Mouse (Mus musculus): Measurements from ENCODE around the gene Zbtb49. TPM values are rescaled to one million over a fixed set of nuclear protein-coding genes. Genes with fewer than 3 reads are reported as not detected.
A peak's percentile ranks its signal among the peaks of the same experiment; 100 is the strongest.

The Zbtb49 gene
- polyA plus RNA-seq (2012; rRNA removed), result 3.4 and 3.5 TPM in 2 replicates
- polyA plus RNA-seq (2014; fragmentation: Nextera tagmentation; extraction: Ambion mirVana), result 2.2 and 2.3 TPM in 2 replicates

DNA sequence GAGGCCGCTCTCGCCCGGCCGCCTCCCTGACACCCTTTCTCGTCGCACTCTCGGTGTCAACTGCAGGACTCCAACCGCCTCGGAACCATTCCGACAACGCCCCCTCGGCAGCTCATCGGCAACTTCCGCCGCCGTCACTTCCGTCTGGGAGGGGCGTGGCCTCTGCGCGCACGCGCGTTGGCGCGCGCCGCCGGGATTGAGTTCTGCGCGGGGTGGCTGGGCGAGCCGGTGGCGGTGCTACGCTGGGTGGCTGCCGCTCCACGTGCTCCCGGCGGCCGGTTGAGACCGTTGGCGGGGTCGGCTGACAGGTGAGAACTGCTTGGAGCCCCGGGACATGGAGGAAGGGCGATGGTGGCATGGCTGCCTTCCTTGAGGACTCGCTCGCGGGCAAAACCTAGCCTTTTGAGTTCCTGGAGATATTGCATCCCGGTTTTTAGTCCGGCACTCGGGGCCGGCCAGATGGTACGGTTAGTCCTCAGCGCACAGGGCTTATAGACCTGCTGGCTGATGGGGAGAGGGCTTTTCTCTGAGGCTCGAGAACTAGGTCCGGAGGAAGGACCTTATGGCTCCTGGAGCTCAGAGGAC lies at the start of gene Zbtb49, which contains the start of gene Lyar:
Gene Zbtb49, minus strand, starts transcription at position 130 of the 585 bp plus-strand sequence.
Gene Lyar, plus strand, starts transcription at position 143 of the 585 bp plus-strand sequence.
- H3K9ac ChIP-seq (replicated peaks), result peak within 1 kb of the TSS; percentile 80
- no peaks in the 10 kb centered on the region for H3K27me3 ChIP-seq (ENCODE audit: control insufficient read depth, insufficient read depth, low read length)
- peaks cover 14 to 16% of the 10 kb centered on the region in 2 experiments; a peak in 3 of 4 replicates for H3K4me1 ChIP-seq (replicated peaks; ENCODE audit: control insufficient read depth in 2 of 2, insufficient read depth in 2 of 2, low read length in 1 of 2)
- H3K9me3 ChIP-seq (ENCODE audit: control insufficient read depth, low read length), result no peaks in the 10 kb centered on the region
- TF ChIP-seq EP300 (IDR thresholded peaks at IDR 0.05; ENCODE audit: low read depth) (no peak), CTCF (IDR thresholded peaks at IDR 0.05; ENCODE audit: low read depth) (no peak)
- peaks cover 2% of the 10 kb centered on the region for H3K36me3 ChIP-seq (replicated peaks; ENCODE audit: control insufficient read depth, insufficient read depth, low read depth)
- peak within 1 kb of the TSS; percentile 95 for H3K4me2 ChIP-seq (ENCODE audit: low read depth)
- H3K4me3 ChIP-seq (ENCODE audit: insufficient read depth in 1 of 2, low read depth in 2 of 2, low read length in 2 of 2), result peak within 1 kb of the TSS; percentile 92 to 93
- DNase-seq (ENCODE audit: low read depth in 3 of 3, low spot score in 3 of 3), result peak; percentile 79 to 83 (median 82)
- ATAC-seq (ENCODE audit: insufficient read depth), result peak; percentile 94
- WGBS (ENCODE audit: insufficient replicate concordance), result under 1% methylated on average over 55 of the region's 55 CpGs
- H3K27ac ChIP-seq, result peak within 1 kb of the TSS; percentile 0; the same call in 1 of the 2 replicates

DNA sequence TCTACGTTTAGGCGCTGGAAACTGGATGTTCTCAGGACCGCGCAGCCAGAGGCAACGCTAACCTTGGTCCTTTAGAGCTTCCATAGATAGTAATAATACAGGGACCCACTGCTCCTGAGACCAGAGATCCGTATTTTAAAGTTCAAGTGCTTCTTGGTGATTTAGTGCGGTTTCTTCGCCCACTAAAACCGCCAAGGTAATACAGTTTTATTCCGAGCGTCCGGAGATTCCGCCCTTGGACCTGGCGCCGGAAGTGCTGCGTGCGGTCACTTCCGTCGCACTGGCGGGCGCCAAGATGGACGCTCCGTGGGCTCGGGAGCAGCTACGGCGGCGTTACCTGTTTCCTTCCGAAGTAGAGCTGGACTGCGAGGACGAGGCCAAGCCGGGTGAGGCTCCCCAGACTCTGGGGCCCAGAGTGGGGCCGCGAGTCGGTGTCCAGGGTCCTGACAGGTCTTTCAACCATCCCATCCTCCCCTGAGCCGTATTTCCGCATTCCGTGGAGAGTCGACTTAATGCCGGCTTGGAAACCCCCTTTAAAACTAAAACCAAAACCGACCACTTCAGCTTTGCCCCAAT lies 39.9 kb upstream of the Zbtb49 start, which contains the start of gene Tmem128:
Gene Tmem128, plus strand, starts transcription at position 79 of the 576 bp plus-strand sequence.
- H3K4me2 ChIP-seq (ENCODE audit: low read depth), result peak within 1 kb of the TSS; percentile 88
- H3K9me3 ChIP-seq (ENCODE audit: control insufficient read depth, low read length), result no peaks in the 10 kb centered on the region
- H3K36me3 ChIP-seq (replicated peaks; ENCODE audit: control insufficient read depth, insufficient read depth, low read depth), result peaks cover 26% of the 10 kb centered on the region
- ATAC-seq (ENCODE audit: insufficient read depth) (peak; percentile 74), DNase-seq (ENCODE audit: low read depth in 3 of 3, low spot score in 3 of 3) (peak; percentile 25 to 43 (median 38))
- H3K27me3 ChIP-seq (ENCODE audit: control insufficient read depth, insufficient read depth, low read length), result no peaks in the 10 kb centered on the region
- peak within 1 kb of the TSS; percentile 74 for H3K9ac ChIP-seq (replicated peaks)
- peak within 1 kb of the TSS; percentile 28 for H3K27ac ChIP-seq
- H3K4me3 ChIP-seq (ENCODE audit: insufficient read depth in 1 of 2, low read depth in 2 of 2, low read length in 2 of 2), result peak within 1 kb of the TSS; percentile 81 to 97
- peaks cover 6 to 7% of the 10 kb centered on the region in 2 experiments; a peak in 3 of 4 replicates for H3K4me1 ChIP-seq (replicated peaks; ENCODE audit: control insufficient read depth in 2 of 2, insufficient read depth in 2 of 2, low read length in 1 of 2)
- WGBS (ENCODE audit: insufficient replicate concordance), result under 1% methylated on average over 40 of the region's 40 CpGs
- TF ChIP-seq CTCF (IDR thresholded peaks at IDR 0.05; ENCODE audit: low read depth) (no peak), EP300 (IDR thresholded peaks at IDR 0.05; ENCODE audit: low read depth) (no peak)

DNA sequence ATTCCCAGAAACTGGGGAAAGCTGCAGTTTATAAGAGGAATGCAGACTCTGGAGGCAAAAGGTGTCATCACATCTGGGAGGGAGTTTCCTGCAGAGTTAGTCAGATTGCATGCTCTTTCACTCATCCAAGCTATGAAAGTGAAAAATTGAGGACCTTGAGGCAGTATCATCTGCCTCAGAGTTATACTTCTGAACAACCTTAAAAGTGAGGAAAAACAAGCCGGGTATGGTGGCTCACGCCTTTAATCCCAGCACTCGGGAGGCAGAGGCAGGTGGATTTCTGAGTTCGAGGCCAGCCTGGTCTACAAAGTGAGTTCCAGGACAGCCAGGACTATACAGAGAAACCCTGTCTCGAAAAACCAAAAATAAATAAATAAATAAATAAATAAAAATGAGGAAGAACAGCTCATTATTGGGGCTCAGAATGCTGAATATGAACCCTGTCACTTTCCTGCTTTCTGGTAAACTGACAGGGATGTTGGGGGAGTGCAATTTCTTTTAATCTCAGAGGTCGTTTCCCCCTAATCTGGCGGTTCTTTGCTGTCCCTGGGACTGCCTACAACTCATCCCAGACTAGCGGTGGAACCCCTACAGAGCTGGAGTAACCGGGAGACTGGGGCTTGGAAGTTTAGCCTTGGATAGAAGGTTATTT lies 39.3 kb upstream of the Zbtb49 start:
- no peak for DNase-seq (ENCODE audit: low read depth in 3 of 3, low spot score in 3 of 3)
- peak overlapping the region; percentile 28 for H3K27ac ChIP-seq
- ATAC-seq (ENCODE audit: insufficient read depth), result peak; percentile 23; the same call in 1 of the 2 replicates
- H3K4me3 ChIP-seq (ENCODE audit: insufficient read depth in 1 of 2, low read depth in 2 of 2, low read length in 2 of 2), result peak overlapping the region; percentile 81 to 97
- TF ChIP-seq CTCF (IDR thresholded peaks at IDR 0.05; ENCODE audit: low read depth) (no peak), EP300 (IDR thresholded peaks at IDR 0.05; ENCODE audit: low read depth) (no peak)
- peak overlapping the region; percentile 74 for H3K9ac ChIP-seq (replicated peaks)
- peak overlapping the region; percentile 88 for H3K4me2 ChIP-seq (ENCODE audit: low read depth)
- H3K9me3 ChIP-seq (ENCODE audit: control insufficient read depth, low read length), result no peaks in the 10 kb centered on the region
- peaks cover 6 to 7% of the 10 kb centered on the region in 2 experiments; a peak in 3 of 4 replicates for H3K4me1 ChIP-seq (replicated peaks; ENCODE audit: control insufficient read depth in 2 of 2, insufficient read depth in 2 of 2, low read length in 1 of 2)
- H3K27me3 ChIP-seq (ENCODE audit: control insufficient read depth, insufficient read depth, low read length), result no peaks in the 10 kb centered on the region
- WGBS (ENCODE audit: insufficient replicate concordance), result 29% methylated on average over 9 of the region's 9 CpGs
- peaks cover 20% of the 10 kb centered on the region for H3K36me3 ChIP-seq (replicated peaks; ENCODE audit: control insufficient read depth, insufficient read depth, low read depth)

DNA sequence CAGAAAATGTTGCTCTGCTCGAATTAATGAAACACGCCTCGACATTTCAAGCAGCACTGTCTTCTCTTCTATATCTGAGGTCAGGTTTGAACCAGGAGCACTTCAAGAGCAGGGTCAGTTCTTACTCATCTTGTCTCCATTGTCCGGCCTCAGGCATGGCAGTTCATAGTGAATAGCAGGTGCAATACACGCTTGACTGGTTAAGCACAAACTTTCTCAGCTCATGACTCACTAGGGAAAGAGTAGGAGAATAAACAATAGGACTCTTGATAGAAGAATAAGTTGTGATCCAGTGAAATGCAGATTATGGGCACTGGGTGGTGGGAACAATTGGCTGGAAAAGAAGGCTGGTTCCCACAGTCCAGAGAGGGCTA lies 38.5 kb upstream of the Zbtb49 start:
- H3K4me2 ChIP-seq (ENCODE audit: low read depth), result no peak overlapping the region
- peaks cover 6 to 7% of the 10 kb centered on the region in 2 experiments; a peak in 3 of 4 replicates for H3K4me1 ChIP-seq (replicated peaks; ENCODE audit: control insufficient read depth in 2 of 2, insufficient read depth in 2 of 2, low read length in 1 of 2)
- TF ChIP-seq CTCF (IDR thresholded peaks at IDR 0.05; ENCODE audit: low read depth), result no peak
- TF ChIP-seq EP300 (IDR thresholded peaks at IDR 0.05; ENCODE audit: low read depth), result no peak
- H3K36me3 ChIP-seq (replicated peaks; ENCODE audit: control insufficient read depth, insufficient read depth, low read depth), result peaks cover 11% of the 10 kb centered on the region
- no peaks in the 10 kb centered on the region for H3K9me3 ChIP-seq (ENCODE audit: control insufficient read depth, low read length)
- H3K9ac ChIP-seq (replicated peaks), result no peak overlapping the region
- H3K27ac ChIP-seq, result no peak overlapping the region
- DNase-seq (ENCODE audit: low read depth in 3 of 3, low spot score in 3 of 3), result no peak
- no peak overlapping the region for H3K4me3 ChIP-seq (ENCODE audit: insufficient read depth in 1 of 2, low read depth in 2 of 2, low read length in 2 of 2)
- H3K27me3 ChIP-seq (ENCODE audit: control insufficient read depth, insufficient read depth, low read length), result no peaks in the 10 kb centered on the region
- no peak for ATAC-seq (ENCODE audit: insufficient read depth)
- 70% methylated on average over 5 of the region's 5 CpGs for WGBS (ENCODE audit: insufficient replicate concordance)
